Mouse (Mus musculus): ENCODE results near the gene Evx2.

Gene Evx2

DNA sequence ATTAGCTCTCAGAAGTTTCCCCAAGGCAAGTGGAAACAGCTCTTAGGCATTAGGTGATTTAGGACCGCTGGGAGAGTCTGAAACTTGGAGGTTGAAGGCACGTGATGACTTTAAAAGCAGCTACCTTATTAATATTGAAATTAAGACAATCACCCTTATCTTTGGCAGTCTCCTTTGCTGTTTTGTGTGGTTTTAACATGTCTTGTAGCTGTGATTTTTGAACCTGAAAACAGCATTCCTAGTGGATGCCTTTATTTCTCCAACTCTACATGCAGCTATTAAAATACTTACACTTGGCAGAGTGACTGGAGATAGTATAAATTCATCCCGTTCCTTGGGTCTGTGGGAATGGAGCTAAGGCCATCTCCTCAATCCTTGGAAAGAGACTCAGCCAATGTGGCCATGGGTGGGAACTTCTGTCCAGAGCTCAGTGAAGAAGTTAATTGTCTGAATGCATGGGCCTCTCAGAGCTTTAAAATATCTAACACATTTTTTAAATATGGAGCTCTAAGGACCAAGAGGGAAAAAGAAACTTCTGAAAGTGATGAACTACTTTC lies 11.4 kb upstream of the Evx2 start:
- in situ Hi-C loops (cut with MboI; ENCODE audit: unreplicated experiment in 2 of 2), result loop anchor here (5.0 to 25.0 kb wide), 2 partner anchors 708 to 1383 kb away; no protein-coding TSS in a partner anchor

DNA sequence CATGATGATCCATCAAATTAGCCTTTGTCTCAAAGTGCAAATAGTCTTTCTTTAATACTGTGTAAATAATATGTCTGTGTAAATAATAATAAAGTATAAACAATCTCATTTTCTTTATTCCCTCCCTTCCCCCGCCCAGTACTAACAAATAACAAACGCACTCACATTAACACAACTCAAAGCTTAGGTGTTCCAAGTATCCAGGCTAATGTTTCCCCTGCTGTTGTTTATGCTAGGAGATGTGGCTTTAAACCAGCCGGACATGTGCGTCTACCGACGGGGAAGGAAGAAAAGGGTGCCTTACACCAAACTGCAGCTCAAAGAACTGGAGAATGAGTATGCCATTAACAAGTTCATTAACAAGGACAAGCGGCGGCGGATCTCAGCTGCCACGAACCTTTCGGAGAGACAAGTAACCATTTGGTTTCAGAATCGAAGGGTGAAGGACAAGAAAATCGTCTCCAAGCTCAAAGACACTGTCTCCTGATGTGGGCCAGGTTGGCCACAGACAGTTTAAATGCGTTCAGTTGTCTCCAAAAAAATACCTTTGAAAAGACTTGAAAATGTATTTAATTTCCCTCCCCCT lies 10.4 kb upstream of the Evx2 start:
- in situ Hi-C loops (cut with MboI; ENCODE audit: unreplicated experiment in 2 of 2), result loop anchor here (5.0 to 25.0 kb wide), 2 partner anchors 707 to 1382 kb away; no protein-coding TSS in a partner anchor

DNA sequence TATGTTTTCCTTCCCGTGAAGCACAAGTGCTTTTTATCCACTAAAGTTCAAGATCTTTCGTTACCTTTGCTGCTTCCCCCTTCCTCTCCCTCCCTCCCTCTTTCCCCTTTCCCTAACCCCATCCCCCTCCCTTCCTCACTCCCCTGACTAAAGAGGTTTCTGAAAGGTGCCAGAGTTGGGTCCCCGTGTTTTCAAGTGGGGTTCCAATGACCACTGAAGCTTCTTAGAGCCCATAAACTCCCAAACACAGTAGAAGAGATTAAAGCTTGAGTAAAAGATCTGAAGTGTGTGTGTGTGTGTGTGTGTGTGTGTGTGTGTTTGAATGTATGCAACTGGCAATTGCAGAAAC lies 9.8 kb upstream of the Evx2 start:
- in situ Hi-C loops (cut with MboI; ENCODE audit: unreplicated experiment in 2 of 2), result loop anchor here in 1 of 2 experiments (5.0 to 25.0 kb wide), 2 partner anchors 707 to 1382 kb away; no protein-coding TSS in a partner anchor

DNA sequence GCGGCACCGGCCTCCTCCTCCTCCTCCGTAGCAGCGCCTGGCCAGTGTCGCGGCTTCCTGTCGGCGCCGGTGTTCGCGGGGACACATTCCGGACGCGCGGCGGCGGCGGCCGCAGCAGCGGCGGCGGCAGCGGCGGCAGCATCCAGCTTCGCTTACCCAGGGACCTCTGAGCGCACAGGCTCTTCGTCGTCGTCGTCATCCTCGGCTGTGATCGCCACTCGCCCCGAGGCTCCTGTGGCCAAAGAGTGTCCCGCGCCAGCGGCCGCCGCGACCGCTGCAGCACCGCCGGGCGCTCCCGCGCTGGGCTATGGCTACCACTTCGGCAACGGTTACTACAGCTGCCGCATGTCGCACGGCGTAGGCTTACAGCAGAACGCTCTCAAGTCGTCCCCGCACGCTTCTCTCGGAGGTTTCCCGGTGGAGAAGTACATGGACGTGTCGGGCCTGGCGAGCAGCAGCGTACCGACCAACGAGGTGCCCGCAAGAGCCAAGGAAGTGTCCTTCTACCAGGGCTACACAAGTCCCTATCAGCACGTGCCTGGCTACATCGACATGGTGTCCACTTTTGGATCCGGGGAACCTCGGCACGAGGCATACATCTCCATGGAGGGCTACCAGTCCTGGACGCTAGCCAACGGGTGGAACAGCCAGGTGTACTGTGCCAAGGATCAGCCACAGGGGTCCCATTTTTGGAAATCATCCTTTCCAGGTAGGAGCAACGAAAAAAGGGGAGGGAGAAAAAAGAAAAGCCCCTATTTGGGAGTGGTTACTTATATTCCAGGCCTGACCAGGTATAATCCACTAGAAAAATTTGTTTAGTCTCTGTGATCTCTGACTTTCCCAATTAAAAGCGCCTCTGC lies 9.2 kb upstream of the Evx2 start:
- in situ Hi-C loops (cut with MboI; ENCODE audit: unreplicated experiment in 2 of 2), result loop anchor here in 1 of 2 experiments (5.0 to 25.0 kb wide), 2 partner anchors 706 to 1381 kb away; no protein-coding TSS in a partner anchor

DNA sequence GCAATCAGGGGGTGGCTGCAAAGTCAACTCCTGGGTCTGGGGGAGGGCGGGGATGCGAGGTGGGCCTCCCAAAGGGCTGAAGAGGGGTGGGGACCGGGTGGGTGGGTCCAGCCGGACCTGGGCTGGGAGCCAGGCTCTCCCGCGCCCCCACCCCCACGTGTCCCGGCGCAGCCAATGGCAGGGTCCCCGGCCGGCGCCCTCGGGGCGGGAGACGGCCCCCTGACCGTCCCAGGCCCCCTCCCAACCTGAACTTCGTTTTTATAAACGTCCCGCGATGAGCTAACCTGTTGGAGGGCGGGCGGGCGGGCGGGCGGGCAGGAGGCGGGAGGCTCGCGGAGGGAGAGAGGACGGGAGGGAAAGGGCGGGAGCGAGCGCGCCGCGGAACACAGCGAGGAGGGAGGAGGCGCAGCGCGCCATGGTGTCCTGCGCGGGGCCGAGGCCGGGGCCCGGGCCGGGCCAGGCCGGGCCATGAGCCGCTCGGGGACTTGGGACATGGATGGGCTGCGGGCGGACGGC lies 8.5 kb upstream of the Evx2 start, which contains the start of gene Hoxd13:
Gene Hoxd13, plus strand, starts transcription at position 469 of the 516 bp plus-strand sequence.
- in situ Hi-C loops (cut with MboI; ENCODE audit: unreplicated experiment in 2 of 2), result loop anchor here in 1 of 2 experiments (5.0 to 25.0 kb wide), 2 partner anchors 706 to 1381 kb away; no protein-coding TSS in a partner anchor

DNA sequence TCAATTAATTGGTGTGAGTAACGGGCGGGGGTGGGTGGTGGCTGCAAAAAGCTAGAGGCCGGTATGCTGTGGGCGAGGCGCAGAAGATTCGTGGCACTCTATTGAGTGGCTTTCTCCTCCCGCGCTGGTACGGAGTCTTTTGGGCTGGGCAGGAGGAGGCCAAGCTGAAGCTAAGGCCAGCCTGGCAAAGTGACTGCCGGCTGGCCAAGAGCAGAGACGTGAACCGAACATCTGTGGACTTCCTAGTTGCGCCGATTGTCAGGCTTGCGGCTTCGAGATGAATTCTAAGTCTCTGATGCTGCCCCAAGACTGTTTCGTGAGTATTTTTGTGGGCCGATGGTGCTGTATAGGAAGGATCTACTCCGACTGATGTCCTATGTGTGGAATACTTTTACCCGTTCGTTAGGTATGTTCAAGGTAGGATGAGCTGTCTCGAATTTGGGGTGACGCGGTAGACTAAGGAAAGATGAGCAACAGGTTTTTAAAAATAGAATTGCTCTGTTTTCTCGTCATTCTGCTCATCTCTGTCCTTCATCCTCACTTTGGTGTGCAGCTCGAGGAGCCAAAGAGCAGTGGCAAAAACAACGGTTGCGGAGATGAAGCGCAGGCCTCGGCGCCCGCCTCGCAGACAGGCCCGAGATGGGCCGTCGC lies 8.0 kb upstream of the Evx2 start:
- in situ Hi-C loops (cut with MboI; ENCODE audit: unreplicated experiment in 2 of 2), result loop anchor here in 1 of 2 experiments (5.0 to 25.0 kb wide), 2 partner anchors 705 to 1380 kb away; no protein-coding TSS in a partner anchor

DNA sequence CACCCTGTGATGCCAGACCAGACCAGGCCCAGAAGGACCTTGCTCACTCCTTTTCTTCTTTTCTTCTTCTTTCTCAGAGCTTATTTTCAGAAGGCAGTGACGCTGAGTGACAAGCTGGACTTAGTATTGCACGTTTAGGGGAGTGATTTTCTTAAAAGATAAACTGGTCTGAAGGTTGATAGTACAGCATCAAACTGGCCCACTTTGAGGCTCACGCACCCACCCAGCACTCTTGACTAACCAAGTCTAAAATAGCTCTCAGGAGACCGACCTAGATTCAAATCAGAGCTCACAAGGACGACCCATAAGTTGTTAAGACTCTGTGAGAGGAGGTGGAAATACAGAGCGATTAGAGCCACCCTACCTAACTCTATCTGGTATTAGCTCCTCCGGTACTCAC lies 7.1 kb upstream of the Evx2 start:
- in situ Hi-C loops (cut with MboI; ENCODE audit: unreplicated experiment in 2 of 2), result loop anchor here in 1 of 2 experiments (5.0 to 25.0 kb wide), 2 partner anchors 704 to 1379 kb away; no protein-coding TSS in a partner anchor

DNA sequence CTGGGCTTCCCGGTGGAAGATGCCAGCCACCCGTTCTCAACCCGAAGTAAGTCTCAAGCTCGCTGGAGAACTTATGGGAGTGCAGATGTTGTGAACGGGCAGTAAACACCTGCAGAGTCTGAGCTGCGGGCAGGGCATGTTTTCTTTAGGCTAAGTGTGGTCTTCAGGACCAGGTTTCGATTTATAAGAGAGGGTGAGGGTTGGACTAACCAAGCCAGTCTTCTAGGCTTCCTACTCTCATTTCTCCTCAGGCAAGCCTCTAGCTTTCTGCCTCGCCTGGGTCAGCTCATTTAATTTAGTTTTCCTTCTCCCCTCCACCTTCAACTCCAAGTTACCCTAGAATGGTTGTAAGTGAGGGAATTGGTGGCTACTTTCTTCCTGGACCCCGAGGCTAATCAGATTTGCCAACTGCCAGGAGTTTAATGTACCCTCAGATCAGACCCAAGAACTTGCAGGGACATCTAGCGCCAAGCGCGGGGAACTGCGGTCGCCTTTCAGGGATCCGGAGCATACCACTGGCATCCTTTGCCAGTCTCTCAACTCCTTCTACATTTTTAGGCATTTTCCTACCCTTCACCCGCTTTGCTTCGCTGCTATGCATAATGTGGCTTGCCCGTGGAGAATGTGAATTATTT lies 4.1 kb upstream of the Evx2 start:
- in situ Hi-C loops (cut with MboI; ENCODE audit: unreplicated experiment in 2 of 2), result loop anchor here (5.0 to 25.0 kb wide), 4 partner anchors 361 to 1376 kb away; no protein-coding TSS in a partner anchor

DNA sequence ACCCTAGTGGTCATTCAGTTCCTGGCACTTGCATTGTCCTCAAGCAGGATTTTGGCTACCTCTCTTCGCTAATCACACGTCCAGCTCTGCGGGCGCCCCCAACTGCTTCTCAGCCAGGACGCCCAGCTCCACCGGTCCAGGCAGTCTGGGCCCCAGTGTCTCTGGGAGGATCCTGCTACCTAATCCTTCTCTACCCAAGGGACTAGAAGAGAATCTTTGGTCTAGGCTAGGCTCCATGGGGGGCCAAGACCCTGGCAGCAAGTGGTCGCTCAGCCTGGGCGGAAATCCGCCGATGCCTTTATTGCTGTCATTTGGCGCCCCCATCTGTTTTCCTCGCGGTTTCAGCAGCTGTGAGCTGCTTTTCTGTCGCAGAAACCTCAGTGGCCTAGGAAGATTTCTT lies 2.3 kb upstream of the Evx2 start:
- in situ Hi-C loops (cut with MboI; ENCODE audit: unreplicated experiment in 2 of 2), result loop anchor here (5.0 to 25.0 kb wide), 4 partner anchors 359 to 1374 kb away; no protein-coding TSS in a partner anchor

DNA sequence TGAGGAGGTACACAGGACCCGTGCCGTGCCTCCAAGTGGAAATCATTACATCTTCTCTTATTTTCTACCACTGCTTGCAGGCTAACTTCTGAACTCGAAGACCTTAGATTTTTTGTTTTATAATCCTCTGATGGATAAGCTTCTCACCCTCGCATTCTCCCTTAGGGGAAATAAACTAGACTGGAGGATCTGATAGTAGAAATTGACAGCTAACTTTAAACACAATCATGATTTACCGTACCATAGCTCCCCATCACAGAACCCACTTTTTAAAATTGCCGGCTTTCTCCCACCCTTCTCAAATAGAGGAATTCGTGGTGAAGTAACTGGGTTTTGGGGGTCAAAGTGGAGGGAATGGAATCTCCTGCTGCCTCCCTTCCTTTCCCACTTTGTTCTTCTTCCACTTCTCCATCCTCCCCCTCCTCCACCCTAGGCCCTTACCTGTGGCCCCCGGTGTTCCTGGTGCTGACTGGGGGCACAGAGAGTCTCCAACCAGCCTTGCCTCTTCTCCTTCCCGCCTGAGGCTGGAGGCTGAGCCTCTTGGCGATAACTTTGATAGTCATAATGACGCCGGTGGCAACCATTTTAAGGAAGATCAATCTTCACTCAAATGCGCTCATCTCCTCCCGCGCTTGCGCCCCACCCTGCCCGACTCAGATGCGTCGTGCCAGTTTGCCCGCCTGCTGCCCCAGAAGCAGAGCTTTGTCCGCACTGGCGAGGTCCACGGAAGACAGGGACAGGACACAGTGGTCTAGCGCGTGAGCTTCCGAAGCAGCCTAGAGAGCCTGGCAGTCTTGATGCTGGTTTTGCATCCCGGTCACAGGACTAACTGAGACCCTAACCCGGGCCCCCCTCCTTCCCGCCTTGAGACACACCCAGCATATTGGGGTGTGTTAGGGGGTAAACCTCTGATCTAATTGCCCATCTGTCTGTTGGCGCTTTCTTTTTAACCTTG lies 1.3 kb upstream of the Evx2 start:
- in situ Hi-C loops (cut with MboI; ENCODE audit: unreplicated experiment in 2 of 2), result loop anchor here (5.0 to 25.0 kb wide), 4 partner anchors 358 to 1373 kb away; no protein-coding TSS in a partner anchor

DNA sequence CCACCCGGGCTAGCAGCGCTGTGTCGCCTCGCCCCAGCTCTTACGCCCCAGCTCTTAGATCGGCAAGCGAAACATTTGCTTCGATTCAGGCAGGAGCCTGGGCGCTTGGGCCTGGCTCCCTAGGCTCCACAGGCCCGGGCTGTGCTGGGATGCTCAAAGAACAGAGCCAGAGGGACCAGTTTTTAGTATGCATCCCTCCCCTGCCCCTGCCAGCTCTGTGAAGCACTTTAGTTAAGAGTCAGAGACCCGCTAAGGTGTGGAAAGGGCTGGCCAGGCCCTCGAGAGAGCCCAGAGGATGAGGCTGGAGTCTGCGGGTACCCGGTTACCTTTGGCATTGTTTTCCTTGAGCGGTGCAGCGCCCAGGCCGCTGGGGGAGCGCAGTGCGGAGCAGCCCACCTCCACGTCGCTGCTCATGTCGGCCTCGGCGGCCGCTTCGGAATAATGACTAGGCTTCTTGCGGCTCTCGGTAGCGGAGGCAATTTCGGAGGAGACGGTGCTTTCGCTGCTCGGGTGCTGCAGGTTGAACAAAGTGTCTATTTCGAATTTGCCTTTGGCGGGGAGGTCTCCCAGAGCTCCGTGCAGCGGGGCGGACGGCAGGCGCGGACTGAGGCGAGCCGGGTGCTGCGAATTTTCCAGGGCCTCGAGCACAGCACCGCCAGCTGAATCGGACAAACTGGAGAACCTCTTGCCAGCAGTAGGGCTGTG lies 538 bp downstream of the Evx2 start:
- in situ Hi-C loops (cut with MboI; ENCODE audit: unreplicated experiment in 2 of 2), result loop anchor here in 1 of 2 experiments (25.0 kb wide), 1 partner anchor 1372 kb away; no protein-coding TSS in a partner anchor

DNA sequence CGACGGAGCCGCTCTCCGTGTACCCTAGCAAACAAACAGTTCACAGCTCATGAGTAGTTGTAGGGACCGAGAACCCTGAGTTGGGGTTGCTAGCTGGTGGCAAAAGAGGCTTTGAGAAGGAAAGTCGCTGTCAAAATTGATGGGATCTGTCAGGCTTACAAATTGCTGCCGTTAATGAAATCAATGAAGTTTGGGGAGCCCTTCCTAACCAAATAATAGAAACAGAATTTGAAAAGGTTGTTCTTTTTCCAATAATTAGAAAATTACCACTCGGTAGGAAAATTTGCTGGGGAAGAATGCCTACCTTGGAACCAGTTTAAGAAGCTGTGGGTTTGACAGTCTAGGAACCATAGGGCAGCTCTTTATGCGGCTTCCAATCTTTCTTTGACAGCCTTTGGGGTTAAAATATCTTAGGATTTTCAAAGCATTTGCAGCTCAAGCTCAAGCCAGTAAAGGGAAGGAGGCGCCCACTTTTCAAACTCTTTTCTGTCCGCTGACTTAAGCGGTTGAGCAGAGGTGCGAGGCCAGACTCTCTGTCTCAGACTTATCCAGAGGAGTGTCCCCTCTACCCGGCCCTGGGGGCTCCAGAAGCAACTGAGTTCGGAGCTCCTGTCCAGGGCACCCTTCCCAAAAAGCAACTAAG lies 1.2 kb downstream of the Evx2 start:
- in situ Hi-C loops (cut with MboI; ENCODE audit: unreplicated experiment in 2 of 2), result loop anchor here in 1 of 2 experiments (25.0 kb wide), 1 partner anchor 1371 kb away; no protein-coding TSS in a partner anchor

DNA sequence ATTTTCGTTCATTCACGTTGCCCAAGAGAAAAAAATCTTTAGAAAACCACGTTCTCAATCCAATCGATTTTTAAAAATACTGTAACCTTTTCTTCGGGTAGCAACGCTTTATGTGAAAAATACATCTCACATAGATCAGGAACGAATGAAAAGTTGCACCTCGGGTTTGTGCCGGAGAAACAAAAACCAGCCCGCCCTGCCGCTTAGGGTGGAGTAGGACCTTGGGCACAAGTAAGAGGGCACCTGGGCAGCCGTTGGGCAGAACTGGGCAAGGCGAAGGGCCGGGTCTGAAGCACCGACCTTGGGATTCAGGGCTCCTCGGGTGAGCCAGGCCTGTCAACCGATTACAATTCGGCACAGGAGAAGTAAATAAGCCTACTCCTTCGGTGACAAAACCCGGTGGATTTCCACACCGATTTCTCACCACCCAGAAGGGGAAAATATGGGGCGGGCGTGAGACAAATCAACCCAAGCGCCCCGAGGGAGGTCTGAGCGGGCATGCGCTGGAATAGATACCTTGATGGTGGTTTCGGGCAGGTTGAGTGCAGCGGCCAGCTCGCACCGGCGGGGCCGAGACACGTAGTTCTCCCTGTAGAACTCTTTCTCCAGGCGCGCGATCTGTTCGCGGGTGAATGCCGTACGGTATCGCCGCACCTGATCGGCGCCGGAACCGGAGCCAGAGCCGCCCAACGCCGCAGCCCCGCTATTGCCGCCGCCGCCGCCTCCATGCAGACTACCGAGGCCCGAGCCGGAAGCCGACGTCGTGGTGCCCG lies 1.9 kb downstream of the Evx2 start:
- in situ Hi-C loops (cut with MboI; ENCODE audit: unreplicated experiment in 2 of 2), result loop anchor here in 1 of 2 experiments (25.0 kb wide), 1 partner anchor 1370 kb away; no protein-coding TSS in a partner anchor

DNA sequence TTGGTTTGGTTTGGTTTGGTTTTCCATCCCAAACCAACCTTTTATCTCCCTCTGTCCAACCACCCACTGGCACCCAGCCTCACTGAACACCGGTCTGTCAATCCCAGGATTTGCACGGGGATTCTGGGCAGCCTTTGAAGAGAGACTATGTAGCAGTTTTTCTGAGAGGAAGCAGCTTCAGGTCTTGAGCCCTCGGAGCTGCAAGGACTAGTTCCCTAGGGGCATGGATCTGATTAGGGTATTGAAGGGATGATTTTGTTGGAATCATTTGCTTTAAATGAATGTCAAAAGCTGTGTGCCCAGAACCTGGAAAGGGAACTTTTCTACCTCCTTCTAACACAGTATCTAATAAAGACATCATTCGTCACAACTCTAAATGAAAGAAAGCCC lies 2.7 kb downstream of the Evx2 start:
- in situ Hi-C loops (cut with MboI; ENCODE audit: unreplicated experiment in 2 of 2), result loop anchor here in 1 of 2 experiments (25.0 kb wide), 1 partner anchor 1369 kb away; no protein-coding TSS in a partner anchor

DNA sequence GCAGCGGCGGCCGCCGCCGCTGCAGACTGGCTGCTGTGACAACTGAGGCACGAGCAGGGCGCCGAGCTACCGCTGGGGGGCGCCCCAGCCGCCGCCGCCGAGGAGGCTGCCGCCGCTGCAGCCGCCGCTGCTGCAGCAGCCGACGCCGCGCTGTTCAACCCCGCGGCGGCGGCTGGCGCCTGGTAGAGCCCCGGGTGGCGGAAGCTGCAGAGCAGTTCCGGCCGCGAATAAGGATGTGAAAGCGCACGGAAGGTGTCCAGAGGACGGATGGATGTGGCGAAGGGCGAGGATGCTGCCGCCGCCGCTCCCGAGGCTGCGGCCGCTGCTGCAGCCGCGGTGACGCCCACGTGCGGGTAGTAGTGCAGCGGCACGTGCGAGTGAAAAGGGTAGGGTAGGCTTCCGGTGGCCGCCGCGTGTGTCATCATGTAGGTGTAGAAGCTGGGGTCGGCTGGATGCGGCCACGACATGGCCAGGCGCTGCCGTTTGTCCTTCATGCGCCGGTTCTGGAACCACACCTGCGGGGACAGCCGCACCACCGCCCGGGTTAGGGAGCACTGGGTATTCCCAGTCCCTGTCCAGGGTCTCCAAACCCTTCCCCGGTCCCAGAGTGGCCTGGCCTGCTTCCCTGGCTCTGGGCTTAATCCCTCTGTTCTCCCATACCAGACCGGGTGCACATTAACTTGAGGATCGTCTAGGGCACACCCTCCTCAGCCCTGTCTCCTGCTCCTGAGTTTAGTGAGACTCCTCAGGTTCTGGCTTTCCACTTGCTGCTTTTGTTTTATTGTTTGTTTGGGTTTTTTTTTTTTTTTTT lies 3.3 kb downstream of the Evx2 start:
- in situ Hi-C loops (cut with MboI; ENCODE audit: unreplicated experiment in 2 of 2), result loop anchor here in 1 of 2 experiments (25.0 kb wide), 1 partner anchor 1369 kb away; no protein-coding TSS in a partner anchor
